Mouse (Mus musculus) midbrain, embryonic 14.5 days (tissue): Measurements from ENCODE around the gene 2210010C04Rik. TPM values are rescaled to one million over a fixed set of nuclear protein-coding genes. Genes with fewer than 3 reads are reported as not detected.

ENCODE experiments used
- ATAC-seq: fragments of 200-750 bp; cut with Nextera tagmentation; 2 replicates; pipeline ENCODE4 v1.8.0; 2017; ENCODE audit warnings: moderate number of reproducible peaks, moderate library complexity; ENCODE audit not compliant: low FRiP score, low TSS enrichment
- DNase-seq: peaks from one replicate; pipeline ENCODE4 v3.0.0-alpha.2; 2015
- H3K27ac ChIP-seq: fragments of 300-500 bp; sonication (generic); replicated peaks from 2 replicates; pipeline ENCODE4 v1.5.1; 2014; ENCODE audit warnings: mild to moderate bottlenecking, low read depth, low read length, moderate library complexity
- H3K27me3 ChIP-seq: fragments of 300-500 bp; sonication (generic); 2 replicates; pipeline ENCODE4 v1.6.1; 2014; ENCODE audit warnings: low read length, control low read depth, mixed read lengths; ENCODE audit not compliant: control insufficient read depth, insufficient read depth
- H3K36me3 ChIP-seq: fragments of 300-500 bp; sonication (generic); 2 replicates; pipeline ENCODE4 v1.6.1; 2014; ENCODE audit warnings: low read length, control low read depth; ENCODE audit not compliant: control insufficient read depth, insufficient read depth
- H3K4me1 ChIP-seq: fragments of 300-500 bp; sonication (generic); 2 replicates; pipeline ENCODE4 v1.6.1; 2014; ENCODE audit warnings: mild to moderate bottlenecking, antibody characterized with exemption, low read length, control low read depth; ENCODE audit not compliant: control insufficient read depth, insufficient read depth
- H3K4me2 ChIP-seq: fragments of 300-500 bp; sonication (generic); 2 replicates; pipeline ENCODE4 v1.6.1; 2014; ENCODE audit warnings: mild to moderate bottlenecking, low read length, moderate library complexity
- H3K4me3 ChIP-seq: fragments of 300-500 bp; sonication (generic); replicated peaks from 2 replicates; pipeline ENCODE4 v1.5.1; 2014; ENCODE audit warnings: low read depth, low read length
- H3K9ac ChIP-seq: fragments of 300-500 bp; sonication (generic); replicated peaks from 2 replicates; pipeline ENCODE4 v1.6.1; 2014; ENCODE audit warnings: mild to moderate bottlenecking, low read length, moderate library complexity
- H3K9me3 ChIP-seq: fragments of 300-500 bp; sonication (generic); 2 replicates; pipeline ENCODE4 v1.6.1; 2016; ENCODE audit warnings: low read length, control low read depth, mixed read lengths; ENCODE audit not compliant: control insufficient read depth
- WGBS: fragments of 180-500 bp; shearing (Covaris S2); extraction: QIAGEN DNeasy Blood & Tissue Kit; methylation state at CpG from one replicate; pipeline ENCODE4 v1.1.7; 2014; 5-methylcytosine and 5-hydroxymethylcytosine counted together
- polyA plus RNA-seq: library from polyadenylated mRNA; unstranded; fragments of >200 nt; fragmentation: Nextera tagmentation; extraction: Ambion mirVana; gene quantifications from 2 replicates; pipeline ENCODE4 v1.2.1, GENCODE M21; 2014

The 2210010C04Rik gene
- polyA plus RNA-seq, 1 experiment from 2014 or later, result not detected

GRCm38 (mm10) chr6:41055581-41055980 is 20.3 kb upstream of the 2210010C04Rik start:
- ATAC-seq (no peak), DNase-seq (peak; percentile 73)
- H3K9ac ChIP-seq, result no peak overlapping the region
- H3K27me3 ChIP-seq, result no peaks in the 10 kb centered on the region
- H3K36me3 ChIP-seq, result no peaks in the 10 kb centered on the region
- no peaks in the 10 kb centered on the region for H3K9me3 ChIP-seq
- no peaks in the 10 kb centered on the region for H3K4me1 ChIP-seq
- 35% methylated on average over 2 of the region's 2 CpGs for WGBS
- H3K27ac ChIP-seq, result no peak overlapping the region
- no peak overlapping the region for H3K4me2 ChIP-seq
- H3K4me3 ChIP-seq, result no peak overlapping the region

DNA sequence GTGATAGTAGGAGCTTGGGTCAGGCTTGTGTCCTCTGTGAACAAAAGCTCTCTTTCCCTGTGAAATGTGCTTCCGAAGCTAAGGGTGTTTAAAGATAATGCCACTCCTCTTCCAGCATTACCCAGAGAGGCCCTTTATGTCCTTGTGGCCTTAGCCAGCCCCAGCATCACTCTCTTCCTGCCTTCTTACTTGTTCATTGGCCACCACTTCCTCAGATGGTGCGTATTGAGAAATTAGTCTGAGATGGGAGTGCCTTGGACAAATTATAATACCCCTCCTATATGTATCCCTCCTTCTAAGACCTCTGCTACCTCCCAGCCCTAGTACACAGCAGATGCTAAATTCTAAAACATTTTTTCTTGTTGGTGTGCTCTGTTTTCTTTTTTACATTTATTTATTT is 19.1 kb upstream of the 2210010C04Rik start:
- Histone ChIP-seq H3K4me1 (no peaks in the 10 kb centered on the region), H3K27ac (no peak overlapping the region), H3K36me3 (no peaks in the 10 kb centered on the region), H3K9me3 (no peaks in the 10 kb centered on the region), H3K27me3 (no peaks in the 10 kb centered on the region), H3K9ac (no peak overlapping the region), H3K4me2 (no peak overlapping the region), H3K4me3 (no peak overlapping the region)
- no peak for DNase-seq
- 77% methylated on average over 2 of the region's 2 CpGs for WGBS
- ATAC-seq, result no peak

DNA sequence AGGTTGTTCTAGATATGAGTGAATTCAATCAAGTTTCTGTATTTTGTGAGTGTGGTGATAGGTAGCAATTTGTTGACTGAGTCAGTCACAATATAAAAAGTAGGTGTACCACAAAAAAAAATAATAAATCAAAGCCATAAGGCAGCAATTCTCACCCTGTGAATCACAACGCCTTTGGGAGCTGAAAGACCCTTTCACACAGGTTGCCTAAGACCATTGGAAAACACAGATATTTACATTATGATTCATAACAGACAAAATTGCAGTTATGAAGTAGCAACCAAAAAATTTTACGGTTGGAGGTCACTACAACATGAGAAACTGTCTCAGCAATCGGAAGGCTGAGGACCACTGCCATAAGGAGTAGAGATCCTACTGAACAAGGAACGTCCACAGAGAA is 16.5 kb upstream of the 2210010C04Rik start:
- DNase-seq (no peak), ATAC-seq (no peak)
- Histone ChIP-seq H3K9me3 (no peaks in the 10 kb centered on the region), H3K27me3 (no peaks in the 10 kb centered on the region), H3K9ac (no peak overlapping the region), H3K4me2 (no peak overlapping the region), H3K4me1 (no peaks in the 10 kb centered on the region), H3K27ac (no peak overlapping the region), H3K36me3 (no peaks in the 10 kb centered on the region), H3K4me3 (no peak overlapping the region)
- 82% methylated on average over 4 of the region's 4 CpGs for WGBS

DNA sequence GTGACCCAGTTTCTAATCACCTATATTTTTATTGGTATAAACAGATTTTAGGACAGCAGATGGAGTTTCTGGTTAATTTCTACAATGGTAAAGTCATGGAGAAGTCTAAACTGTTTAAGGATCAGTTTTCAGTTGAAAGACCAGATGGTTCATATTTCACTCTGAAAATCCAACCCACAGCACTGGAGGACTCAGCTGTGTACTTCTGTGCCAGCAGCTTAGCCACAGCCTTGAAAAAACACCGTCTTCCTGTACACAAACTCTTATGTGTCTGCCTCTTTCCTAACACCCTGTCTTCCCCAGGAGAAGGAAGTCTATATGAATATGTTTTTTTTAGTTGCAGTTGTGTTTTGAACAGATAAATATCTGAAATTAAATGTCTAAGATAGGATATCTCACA is 13.3 kb upstream of the 2210010C04Rik start:
- Histone ChIP-seq H3K4me2 (no peak overlapping the region), H3K36me3 (no peaks in the 10 kb centered on the region), H3K27ac (no peak overlapping the region), H3K4me3 (no peak overlapping the region), H3K27me3 (no peaks in the 10 kb centered on the region), H3K4me1 (no peaks in the 10 kb centered on the region), H3K9me3 (no peaks in the 10 kb centered on the region), H3K9ac (no peak overlapping the region)
- WGBS, result 83% methylated on average over 1 of the region's 1 CpGs
- no peak for DNase-seq
- no peak for ATAC-seq

GRCm38 (mm10) chr6:41047961-41048360 is 12.7 kb upstream of the 2210010C04Rik start:
- Histone ChIP-seq H3K9ac (no peak overlapping the region), H3K27ac (no peak overlapping the region), H3K4me1 (no peaks in the 10 kb centered on the region), H3K36me3 (no peaks in the 10 kb centered on the region), H3K4me3 (no peak overlapping the region), H3K9me3 (no peaks in the 10 kb centered on the region), H3K27me3 (no peaks in the 10 kb centered on the region), H3K4me2 (no peak overlapping the region)
- 86% methylated on average over 1 of the region's 1 CpGs for WGBS
- ATAC-seq (no peak), DNase-seq (no peak)

GRCm38 (mm10) chr6:41047202-41047601 is 11.9 kb upstream of the 2210010C04Rik start:
- H3K36me3 ChIP-seq, result no peaks in the 10 kb centered on the region
- no peak overlapping the region for H3K27ac ChIP-seq
- no peak overlapping the region for H3K4me3 ChIP-seq
- DNase-seq, result no peak
- 93% methylated on average over 1 of the region's 1 CpGs for WGBS
- ATAC-seq, result no peak
- H3K4me1 ChIP-seq, result no peaks in the 10 kb centered on the region
- no peaks in the 10 kb centered on the region for H3K27me3 ChIP-seq
- no peaks in the 10 kb centered on the region for H3K9me3 ChIP-seq
- no peak overlapping the region for H3K4me2 ChIP-seq
- H3K9ac ChIP-seq, result no peak overlapping the region

- Histone ChIP-seq H3K9me3 (no peaks in the 10 kb centered on the region), H3K9ac (no peak overlapping the region), H3K4me3 (no peak overlapping the region), H3K27me3 (no peaks in the 10 kb centered on the region), H3K27ac (no peak overlapping the region), H3K36me3 (no peaks in the 10 kb centered on the region), H3K4me2 (no peak overlapping the region), H3K4me1 (no peaks in the 10 kb centered on the region)
- WGBS, result 70% methylated on average over 2 of the region's 2 CpGs
- ATAC-seq (no peak), DNase-seq (no peak)
Measured at GRCm38 (mm10) chr6:41046553-41046952, 11.2 kb upstream of the 2210010C04Rik start.

- H3K9ac ChIP-seq, result no peak overlapping the region
- H3K27me3 ChIP-seq, result no peaks in the 10 kb centered on the region
- 86% methylated on average over 1 of the region's 1 CpGs for WGBS
- no peak overlapping the region for H3K4me2 ChIP-seq
- no peak for DNase-seq
- H3K36me3 ChIP-seq, result no peaks in the 10 kb centered on the region
- no peak overlapping the region for H3K27ac ChIP-seq
- H3K4me3 ChIP-seq, result no peak overlapping the region
- no peaks in the 10 kb centered on the region for H3K4me1 ChIP-seq
- no peak for ATAC-seq
- no peaks in the 10 kb centered on the region for H3K9me3 ChIP-seq
Measured at GRCm38 (mm10) chr6:41044753-41045152, 9.4 kb upstream of the 2210010C04Rik start.

DNA sequence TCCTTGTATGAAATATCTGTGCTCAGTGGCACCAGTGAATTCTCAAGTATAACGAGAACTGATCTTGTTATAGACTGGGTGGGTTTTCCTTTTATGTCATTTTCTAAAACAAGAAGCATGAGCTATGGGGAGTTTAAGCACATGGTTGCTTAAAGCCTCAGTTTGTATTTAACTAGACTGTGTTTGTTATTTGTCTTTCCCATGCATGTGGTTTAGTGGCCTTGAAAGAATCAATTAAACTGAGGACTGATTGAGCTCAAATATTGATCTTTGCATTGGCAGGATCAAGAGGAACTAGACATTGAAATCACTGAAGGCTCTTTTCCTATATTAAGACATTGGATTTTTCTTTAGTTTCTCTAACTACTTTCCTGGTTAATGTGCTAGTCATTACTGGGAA is 9.0 kb upstream of the 2210010C04Rik start:
- H3K9ac ChIP-seq, result no peak overlapping the region

More for the DNA sequence above, 9.0 kb upstream of the 2210010C04Rik start:
- no peak overlapping the region for H3K27ac ChIP-seq
- H3K9me3 ChIP-seq, result no peaks in the 10 kb centered on the region
- H3K36me3 ChIP-seq, result no peaks in the 10 kb centered on the region
- no peak overlapping the region for H3K4me2 ChIP-seq
- WGBS, result 81% methylated on average over 1 of the region's 1 CpGs
- no peak overlapping the region for H3K4me3 ChIP-seq
- H3K4me1 ChIP-seq, result no peaks in the 10 kb centered on the region
- no peak for DNase-seq
- H3K27me3 ChIP-seq, result no peaks in the 10 kb centered on the region
- ATAC-seq, result no peak
